Mouse (Mus musculus): Measurements from ENCODE around the gene Arhgef9. TPM values are rescaled to one million over a fixed set of nuclear protein-coding genes. Genes with fewer than 3 reads are reported as not detected.

Gene Arhgef9
- polyA plus RNA-seq, 1 experiment from 2014 or later, result 11.7 TPM

DNA sequence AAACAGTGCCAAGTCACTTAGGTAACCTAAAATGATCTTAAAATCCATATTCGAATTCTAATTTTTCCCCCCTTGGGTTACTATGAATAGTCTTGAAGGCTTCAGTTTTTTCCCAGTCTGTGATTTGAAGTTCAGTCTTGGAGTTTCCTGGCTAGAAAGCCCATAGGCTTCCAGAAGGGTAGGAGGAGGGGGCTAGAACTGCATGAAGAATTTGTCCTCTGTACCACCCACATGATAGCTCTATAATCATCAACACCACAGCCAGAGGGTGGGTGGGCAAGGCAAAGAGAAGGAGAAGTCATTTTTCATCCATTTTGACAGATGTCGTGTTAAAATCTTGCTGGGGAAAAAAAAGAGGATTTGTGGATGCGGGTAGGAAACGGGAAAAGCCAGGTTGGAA, 58.0 kb downstream of the Arhgef9 start:
- Histone ChIP-seq H3K9ac (ENCODE audit: low read length) (no peak overlapping the region), H3K27me3 (ENCODE audit: control insufficient read depth, insufficient read depth, low read depth, low read length) (no peaks in the 10 kb centered on the region), H3K4me2 (ENCODE audit: low read depth, low read length) (no peak overlapping the region), H3K4me3 (ENCODE audit: low read length) (no peak overlapping the region), H3K9me3 (ENCODE audit: control insufficient read depth, low read length) (no peaks in the 10 kb centered on the region), H3K4me1 (replicated peaks; ENCODE audit: control insufficient read depth, insufficient read depth, low read length) (no peaks in the 10 kb centered on the region), H3K36me3 (ENCODE audit: control insufficient read depth, insufficient read depth, low read length) (no peaks in the 10 kb centered on the region), H3K27ac (ENCODE audit: low read length) (no peak overlapping the region)
- no peak for ATAC-seq (ENCODE audit: low read depth)
- 81% methylated on average over 4 of the region's 4 CpGs for WGBS

DNA sequence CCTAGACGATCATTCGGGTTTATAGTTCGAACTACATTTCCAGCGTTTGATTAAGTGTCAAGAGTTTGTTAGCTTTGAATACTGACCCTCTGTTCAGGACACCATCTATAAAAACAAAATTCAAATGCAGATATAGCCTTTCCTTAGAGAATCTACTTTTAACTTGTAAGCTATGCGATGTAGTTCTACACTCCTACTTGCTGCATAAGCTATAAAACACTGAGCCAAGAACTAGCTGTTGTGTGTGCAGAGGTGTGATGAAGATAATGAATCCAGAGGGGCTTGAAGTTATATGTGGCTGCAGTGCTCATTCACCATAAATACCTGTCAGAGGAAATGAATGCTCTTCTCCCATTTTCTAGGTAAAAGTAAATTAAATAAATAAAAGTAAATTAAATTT, 63.2 kb downstream of the Arhgef9 start:
- H3K27me3 ChIP-seq (ENCODE audit: control insufficient read depth, insufficient read depth, low read depth, low read length), result no peaks in the 10 kb centered on the region
- ATAC-seq (ENCODE audit: low read depth), result no peak
- H3K9ac ChIP-seq (ENCODE audit: low read length), result no peak overlapping the region
- no peak overlapping the region for H3K4me2 ChIP-seq (ENCODE audit: low read depth, low read length)
- no peak overlapping the region for H3K27ac ChIP-seq (ENCODE audit: low read length)
- H3K4me1 ChIP-seq (replicated peaks; ENCODE audit: control insufficient read depth, insufficient read depth, low read length), result no peaks in the 10 kb centered on the region
- H3K9me3 ChIP-seq (ENCODE audit: control insufficient read depth, low read length), result no peaks in the 10 kb centered on the region
- no peak overlapping the region for H3K4me3 ChIP-seq (ENCODE audit: low read length)
- 84% methylated on average over 5 of the region's 5 CpGs for WGBS
- H3K36me3 ChIP-seq (ENCODE audit: control insufficient read depth, insufficient read depth, low read length), result no peaks in the 10 kb centered on the region

GRCm38 (mm10) chrX:95132996-95133395, 63.7 kb downstream of the Arhgef9 start:
- no peak for ATAC-seq (ENCODE audit: low read depth)
- H3K27ac ChIP-seq (ENCODE audit: low read length), result no peak overlapping the region
- WGBS, result 100% methylated on average over 1 of the region's 1 CpGs
- H3K9ac ChIP-seq (ENCODE audit: low read length), result no peak overlapping the region
- no peak overlapping the region for H3K4me3 ChIP-seq (ENCODE audit: low read length)
- H3K27me3 ChIP-seq (ENCODE audit: control insufficient read depth, insufficient read depth, low read depth, low read length), result no peaks in the 10 kb centered on the region
- no peaks in the 10 kb centered on the region for H3K4me1 ChIP-seq (replicated peaks; ENCODE audit: control insufficient read depth, insufficient read depth, low read length)
- no peaks in the 10 kb centered on the region for H3K9me3 ChIP-seq (ENCODE audit: control insufficient read depth, low read length)
- no peaks in the 10 kb centered on the region for H3K36me3 ChIP-seq (ENCODE audit: control insufficient read depth, insufficient read depth, low read length)
- no peak overlapping the region for H3K4me2 ChIP-seq (ENCODE audit: low read depth, low read length)

DNA sequence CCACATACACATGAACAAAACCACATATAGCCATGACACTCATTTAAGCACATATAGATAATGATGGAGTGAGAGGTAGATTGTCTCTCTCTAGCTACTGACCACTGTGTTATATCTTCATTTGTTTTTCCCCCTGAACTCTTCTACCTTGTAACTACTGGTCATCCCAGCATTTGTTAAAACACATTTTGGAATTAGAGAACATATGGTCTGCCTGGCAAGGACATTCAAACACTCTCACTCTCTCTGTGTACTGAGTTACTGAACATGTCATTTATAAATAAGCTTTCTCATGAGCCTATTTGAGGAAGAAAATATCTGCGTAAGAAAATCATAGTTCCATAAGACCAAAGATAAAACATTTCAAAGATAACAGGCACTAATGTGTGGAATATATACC, 64.9 kb downstream of the Arhgef9 start:
- 91% methylated on average over 1 of the region's 1 CpGs for WGBS
- Histone ChIP-seq H3K4me1 (replicated peaks; ENCODE audit: control insufficient read depth, insufficient read depth, low read length) (no peaks in the 10 kb centered on the region), H3K9ac (ENCODE audit: low read length) (no peak overlapping the region), H3K4me3 (ENCODE audit: low read length) (no peak overlapping the region), H3K4me2 (ENCODE audit: low read depth, low read length) (no peak overlapping the region), H3K27me3 (ENCODE audit: control insufficient read depth, insufficient read depth, low read depth, low read length) (no peaks in the 10 kb centered on the region), H3K9me3 (ENCODE audit: control insufficient read depth, low read length) (no peaks in the 10 kb centered on the region), H3K36me3 (ENCODE audit: control insufficient read depth, insufficient read depth, low read length) (no peaks in the 10 kb centered on the region), H3K27ac (ENCODE audit: low read length) (no peak overlapping the region)
- ATAC-seq (ENCODE audit: low read depth), result no peak

GRCm38 (mm10) chrX:95123462-95123861, 73.2 kb downstream of the Arhgef9 start:
- Histone ChIP-seq H3K36me3 (ENCODE audit: control insufficient read depth, insufficient read depth, low read length) (no peaks in the 10 kb centered on the region), H3K4me2 (ENCODE audit: low read depth, low read length) (no peak overlapping the region), H3K4me1 (replicated peaks; ENCODE audit: control insufficient read depth, insufficient read depth, low read length) (no peaks in the 10 kb centered on the region), H3K27ac (ENCODE audit: low read length) (no peak overlapping the region), H3K9me3 (ENCODE audit: control insufficient read depth, low read length) (no peaks in the 10 kb centered on the region), H3K4me3 (ENCODE audit: low read length) (no peak overlapping the region), H3K27me3 (ENCODE audit: control insufficient read depth, insufficient read depth, low read depth, low read length) (no peaks in the 10 kb centered on the region), H3K9ac (ENCODE audit: low read length) (no peak overlapping the region)
- no peak for ATAC-seq (ENCODE audit: low read depth)
- whole genome bisulfite sequencing, result 73% methylated on average over 6 of the region's 6 CpGs

GRCm38 (mm10) chrX:95104361-95104760, 92.3 kb downstream of the Arhgef9 start:
- Histone ChIP-seq H3K4me2 (ENCODE audit: low read depth, low read length) (no peak overlapping the region), H3K27ac (ENCODE audit: low read length) (no peak overlapping the region), H3K9me3 (ENCODE audit: control insufficient read depth, low read length) (no peaks in the 10 kb centered on the region), H3K9ac (ENCODE audit: low read length) (no peak overlapping the region), H3K4me3 (ENCODE audit: low read length) (no peak overlapping the region), H3K27me3 (ENCODE audit: control insufficient read depth, insufficient read depth, low read depth, low read length) (no peaks in the 10 kb centered on the region), H3K36me3 (ENCODE audit: control insufficient read depth, insufficient read depth, low read length) (no peaks in the 10 kb centered on the region), H3K4me1 (replicated peaks; ENCODE audit: control insufficient read depth, insufficient read depth, low read length) (no peaks in the 10 kb centered on the region)
- no peak for ATAC-seq (ENCODE audit: low read depth)
- 70% methylated on average over 3 of the region's 3 CpGs for WGBS

DNA sequence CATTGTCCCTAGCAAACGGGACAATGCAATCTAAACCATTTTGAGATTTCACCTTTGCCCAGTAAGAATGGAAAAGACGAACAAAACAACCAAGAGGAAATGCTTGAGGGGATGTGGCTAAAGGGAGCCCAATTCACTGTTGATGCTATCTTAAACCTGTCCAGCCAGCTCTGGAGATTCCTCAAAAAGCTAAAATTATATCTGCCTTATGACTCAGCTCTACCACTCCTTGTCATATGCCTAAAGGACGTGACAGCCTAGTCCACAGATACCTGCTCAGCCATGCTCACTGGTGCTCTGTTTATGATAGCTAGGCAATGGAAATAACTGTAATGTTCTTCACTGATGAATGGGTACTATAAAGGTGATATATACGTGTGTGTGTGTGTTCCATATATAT, 109.0 kb downstream of the Arhgef9 start:
- ATAC-seq (ENCODE audit: low read depth), result no peak
- no peak overlapping the region for H3K27ac ChIP-seq (ENCODE audit: low read length)
- WGBS, result 65% methylated on average over 4 of the region's 4 CpGs
- no peaks in the 10 kb centered on the region for H3K9me3 ChIP-seq (ENCODE audit: control insufficient read depth, low read length)
- H3K4me1 ChIP-seq (replicated peaks; ENCODE audit: control insufficient read depth, insufficient read depth, low read length), result no peaks in the 10 kb centered on the region
- H3K36me3 ChIP-seq (ENCODE audit: control insufficient read depth, insufficient read depth, low read length), result no peaks in the 10 kb centered on the region
- no peak overlapping the region for H3K4me2 ChIP-seq (ENCODE audit: low read depth, low read length)
- H3K27me3 ChIP-seq (ENCODE audit: control insufficient read depth, insufficient read depth, low read depth, low read length), result no peaks in the 10 kb centered on the region
- H3K9ac ChIP-seq (ENCODE audit: low read length), result no peak overlapping the region
- no peak overlapping the region for H3K4me3 ChIP-seq (ENCODE audit: low read length)

DNA sequence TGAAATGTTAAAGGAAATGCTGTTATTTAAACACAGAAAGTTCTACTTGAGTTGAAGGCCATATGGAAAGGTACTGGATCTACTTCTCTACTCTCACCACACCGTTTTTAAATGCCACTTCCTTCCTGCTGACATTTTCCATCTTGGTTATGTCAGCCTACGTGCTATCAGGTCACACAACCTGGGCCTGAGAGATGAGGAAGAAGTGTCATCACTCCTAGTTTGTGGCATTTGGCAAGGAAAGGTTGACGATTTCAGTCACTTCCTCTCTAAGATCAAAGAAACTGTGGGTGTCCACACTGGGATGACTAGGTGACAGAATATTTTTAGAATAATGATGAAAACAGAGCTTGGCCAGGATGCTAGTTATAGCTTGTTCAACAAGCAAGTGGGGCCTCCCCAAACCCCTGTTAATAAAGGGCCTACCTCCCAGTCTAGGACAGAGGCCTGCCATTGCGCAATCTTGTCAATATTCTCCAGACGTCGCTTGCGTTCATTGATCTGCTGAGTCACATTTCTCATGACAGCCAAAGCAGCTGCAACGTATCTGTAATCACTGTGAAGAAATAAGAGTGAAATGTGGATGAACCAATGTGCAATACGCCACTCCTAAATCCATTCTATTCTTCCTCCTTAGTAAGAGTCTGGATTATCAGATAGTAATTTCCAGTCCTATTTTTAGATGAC, 119.5 kb downstream of the Arhgef9 start:
- Histone ChIP-seq H3K4me2 (ENCODE audit: low read depth, low read length) (no peak overlapping the region), H3K9ac (ENCODE audit: low read length) (no peak overlapping the region), H3K9me3 (ENCODE audit: control insufficient read depth, low read length) (no peaks in the 10 kb centered on the region), H3K27me3 (ENCODE audit: control insufficient read depth, insufficient read depth, low read depth, low read length) (no peaks in the 10 kb centered on the region; the same call in 1 of the 2 replicates), H3K27ac (ENCODE audit: low read length) (no peak overlapping the region), H3K36me3 (ENCODE audit: control insufficient read depth, insufficient read depth, low read length) (no peaks in the 10 kb centered on the region), H3K4me3 (ENCODE audit: low read length) (no peak overlapping the region), H3K4me1 (replicated peaks; ENCODE audit: control insufficient read depth, insufficient read depth, low read length) (no peaks in the 10 kb centered on the region)
- WGBS, result 75% methylated on average over 9 of the region's 9 CpGs
- ATAC-seq (ENCODE audit: low read depth), result no peak

GRCm38 (mm10) chrX:95027907-95028306, 168.7 kb downstream of the Arhgef9 start:
- Histone ChIP-seq H3K27me3 (ENCODE audit: control insufficient read depth, insufficient read depth, low read depth, low read length) (no peaks in the 10 kb centered on the region), H3K9ac (ENCODE audit: low read length) (no peak overlapping the region), H3K9me3 (ENCODE audit: control insufficient read depth, low read length) (no peaks in the 10 kb centered on the region), H3K4me1 (replicated peaks; ENCODE audit: control insufficient read depth, insufficient read depth, low read length) (no peaks in the 10 kb centered on the region), H3K4me2 (ENCODE audit: low read depth, low read length) (no peak overlapping the region), H3K36me3 (ENCODE audit: control insufficient read depth, insufficient read depth, low read length) (no peaks in the 10 kb centered on the region), H3K4me3 (ENCODE audit: low read length) (no peak overlapping the region), H3K27ac (ENCODE audit: low read length) (no peak overlapping the region)
- 70% methylated on average over 5 of the region's 5 CpGs for WGBS
- ATAC-seq (ENCODE audit: low read depth), result no peak

Data from lung, embryonic 16.5 days (tissue).